Mouse (Mus musculus) stomach, postnatal 0 days (tissue): ENCODE data around the gene Afg1l. TPM values are rescaled to one million over a fixed set of nuclear protein-coding genes. Genes with fewer than 3 reads are reported as not detected.

Experiments
- ATAC-seq: fragments of 200-750 bp; cut with Nextera tagmentation; 2 replicates; pipeline ENCODE4 v1.8.0; 2017; ENCODE audit not compliant: low FRiP score, low TSS enrichment
- DNase-seq: peaks from one replicate; pipeline ENCODE4 v3.0.0-alpha.2; 2016; ENCODE audit warnings: low spot score
- H3K27ac ChIP-seq: fragments of 300-500 bp; sonication (generic); replicated peaks from 2 replicates; pipeline ENCODE4 v1.5.1; 2014; ENCODE audit warnings: mild to moderate bottlenecking, control low read depth
- H3K27me3 ChIP-seq: fragments of 300-500 bp; sonication (generic); 2 replicates; pipeline ENCODE4 v1.6.1; 2014; ENCODE audit warnings: low read length; ENCODE audit not compliant: control insufficient read depth, insufficient read depth
- H3K36me3 ChIP-seq: fragments of 300-500 bp; sonication (generic); 2 replicates; pipeline ENCODE4 v1.6.1; 2014; ENCODE audit warnings: low read length, mixed read lengths; ENCODE audit not compliant: control insufficient read depth, insufficient read depth
- H3K4me1 ChIP-seq: fragments of 300-500 bp; sonication (generic); replicated peaks from 2 replicates; pipeline ENCODE4 v1.6.1; 2014; ENCODE audit warnings: antibody characterized with exemption; ENCODE audit not compliant: control insufficient read depth, insufficient read depth
- H3K4me2 ChIP-seq: fragments of 300-500 bp; sonication (generic); replicated peaks from 2 replicates; pipeline ENCODE4 v1.6.1; 2014; ENCODE audit warnings: low read depth, mild to moderate bottlenecking, control low read depth, moderate library complexity
- H3K4me3 ChIP-seq: fragments of 300-500 bp; sonication (generic); 2 replicates; pipeline ENCODE4 v1.5.1; 2014; ENCODE audit warnings: low read depth, low read length, control low read depth
- H3K9ac ChIP-seq: fragments of 300-500 bp; sonication (generic); 2 replicates; pipeline ENCODE4 v1.6.1; 2014; ENCODE audit warnings: mild to moderate bottlenecking, low read length, control low read depth, mixed read lengths
- H3K9me3 ChIP-seq: fragments of 300-500 bp; sonication (generic); 2 replicates; pipeline ENCODE4 v1.6.1; 2016; ENCODE audit warnings: low read length; ENCODE audit not compliant: control insufficient read depth
- CTCF ChIP-seq: IDR thresholded peaks from 2 replicates; pipeline ENCODE4 v1.5.1; 2016; ENCODE audit warnings: antibody characterized with exemption, low read depth, mild to moderate bottlenecking, moderate library complexity
- EP300 ChIP-seq: optimal IDR thresholded peaks from 2 replicates; pipeline ENCODE3; 2016; ENCODE audit warnings: antibody characterized with exemption
- WGBS: fragments of 180-500 bp; shearing (Covaris S2); extraction: QIAGEN DNeasy Blood & Tissue Kit; methylation state at CpG from one replicate; pipeline ENCODE4 v1.1.7; 2014; 5-methylcytosine and 5-hydroxymethylcytosine counted together
- polyA plus RNA-seq: library from polyadenylated mRNA; unstranded; fragments of >200 nt; fragmentation: Nextera tagmentation; extraction: Ambion mirVana; gene quantifications from 2 replicates; pipeline ENCODE4 v1.2.1, GENCODE M21; 2015

Afg1l gene
- polyA plus RNA-seq: 6.3 and 6.4 TPM in 2 replicates

DNA sequence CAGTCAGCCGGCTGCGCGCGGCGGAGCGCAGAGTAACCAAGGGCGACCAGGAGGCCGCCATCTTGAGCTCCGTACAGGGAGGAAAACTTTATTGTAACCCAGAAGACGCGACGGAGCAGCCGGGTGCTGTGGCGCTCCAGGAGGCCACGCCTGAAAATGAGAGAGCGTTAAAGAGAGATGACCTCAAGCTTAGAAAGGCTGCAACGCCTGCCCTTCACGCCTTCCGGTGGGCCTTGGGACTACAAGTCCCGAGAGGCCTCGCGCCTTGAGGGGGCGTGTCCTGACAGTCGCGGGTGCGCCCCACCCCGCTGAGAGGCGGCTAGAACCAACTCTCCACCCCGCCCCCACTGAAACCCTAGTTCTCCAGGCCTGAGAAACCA is at the start of gene Afg1l:
Gene Afg1l, minus strand, starts transcription at position 225 of the 380 bp plus-strand sequence.
- H3K4me1 ChIP-seq: no peaks in the 10 kb centered on the region; the same call in 1 of the 2 replicates
- H3K4me2 ChIP-seq: peak within 1 kb of the TSS; percentile 73
- H3K36me3 ChIP-seq: no peaks in the 10 kb centered on the region
- H3K27ac ChIP-seq: peak within 1 kb of the TSS; percentile 96
- H3K9ac ChIP-seq: peak within 1 kb of the TSS; percentile 85
- peak within 1 kb of the TSS; percentile 76 for H3K4me3 ChIP-seq
- no peaks in the 10 kb centered on the region for H3K27me3 ChIP-seq
- DNase-seq (peak; percentile 97), ATAC-seq (peak; percentile 97)
- WGBS: under 1% methylated on average over 29 of the region's 29 CpGs
- TF ChIP-seq CTCF (peak; percentile 53), EP300 (no peak)
- no peaks in the 10 kb centered on the region for H3K9me3 ChIP-seq

DNA sequence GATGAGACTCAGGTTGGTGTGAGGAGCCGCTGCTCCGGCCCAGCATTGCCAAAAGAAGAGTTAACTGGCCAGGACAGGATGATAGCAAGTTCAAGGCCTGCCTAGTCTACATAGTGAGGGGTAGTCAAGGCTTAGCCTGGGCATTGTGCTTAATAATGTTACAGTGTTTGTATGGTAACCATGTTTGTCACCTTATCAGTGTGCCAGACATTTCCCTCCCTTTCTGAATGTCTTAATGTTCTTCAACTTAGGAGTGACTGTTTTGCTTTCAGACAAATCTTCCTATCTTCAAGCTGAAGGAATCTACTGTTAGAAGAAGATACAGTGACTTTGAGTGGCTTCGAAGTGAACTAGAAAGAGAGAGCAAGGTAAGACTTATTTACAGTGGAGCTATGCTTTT is 47.3 kb upstream of the Afg1l start:
- TF ChIP-seq EP300: no peak
- no peak for TF ChIP-seq CTCF
- WGBS: 92% methylated on average over 3 of the region's 3 CpGs
- no peak for DNase-seq
- Histone ChIP-seq H3K9me3 (no peaks in the 10 kb centered on the region), H3K9ac (no peak overlapping the region), H3K36me3 (peaks cover 10% of the 10 kb centered on the region), H3K4me1 (no peaks in the 10 kb centered on the region), H3K27ac (no peak overlapping the region), H3K27me3 (no peaks in the 10 kb centered on the region), H3K4me3 (no peak overlapping the region), H3K4me2 (no peak overlapping the region)
- no peak for ATAC-seq

DNA sequence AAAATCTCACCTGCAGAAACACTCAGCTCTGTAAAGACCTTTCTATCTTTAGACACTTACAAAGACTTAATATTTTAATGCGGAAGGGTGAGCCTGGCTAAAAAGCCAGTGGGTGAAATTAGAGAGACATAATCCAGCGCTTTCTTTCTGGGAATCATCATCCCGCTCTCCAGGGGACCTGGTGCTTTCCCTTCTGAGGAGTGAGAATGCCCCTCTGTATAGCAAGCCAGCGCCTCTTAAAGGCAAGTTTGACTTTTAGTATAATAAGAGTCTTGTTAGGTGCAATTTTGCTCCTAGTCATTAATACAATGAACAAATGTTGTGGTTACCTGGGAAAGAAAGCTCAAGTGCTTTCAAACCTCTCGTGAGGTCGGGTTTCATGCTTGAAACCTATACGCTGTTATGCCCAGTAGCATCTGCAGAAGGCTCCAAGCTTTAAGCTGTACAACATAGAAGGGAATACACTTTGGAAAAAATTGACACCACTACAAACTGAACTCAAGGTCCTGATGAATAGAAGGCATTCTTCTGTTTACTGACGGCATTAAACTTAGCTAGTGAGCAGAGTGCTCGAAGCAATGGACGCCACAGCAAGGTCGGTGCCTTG is 45.3 kb upstream of the Afg1l start:
- Histone ChIP-seq H3K9me3 (no peaks in the 10 kb centered on the region), H3K4me3 (no peak overlapping the region), H3K36me3 (peaks cover 5% of the 10 kb centered on the region; the same call in 1 of the 2 replicates), H3K27ac (peak overlapping the region; percentile 45; the same call in 1 of the 2 replicates), H3K27me3 (no peaks in the 10 kb centered on the region), H3K4me1 (no peaks in the 10 kb centered on the region), H3K9ac (0 out of 2 replicates have a peak overlapping the region, but pooled peaks have one; percentile 14), H3K4me2 (no peak overlapping the region)
- no peak for DNase-seq
- no peak for TF ChIP-seq EP300
- no peak for TF ChIP-seq CTCF
- WGBS: 57% methylated on average over 11 of the region's 11 CpGs
- no peak for ATAC-seq

DNA sequence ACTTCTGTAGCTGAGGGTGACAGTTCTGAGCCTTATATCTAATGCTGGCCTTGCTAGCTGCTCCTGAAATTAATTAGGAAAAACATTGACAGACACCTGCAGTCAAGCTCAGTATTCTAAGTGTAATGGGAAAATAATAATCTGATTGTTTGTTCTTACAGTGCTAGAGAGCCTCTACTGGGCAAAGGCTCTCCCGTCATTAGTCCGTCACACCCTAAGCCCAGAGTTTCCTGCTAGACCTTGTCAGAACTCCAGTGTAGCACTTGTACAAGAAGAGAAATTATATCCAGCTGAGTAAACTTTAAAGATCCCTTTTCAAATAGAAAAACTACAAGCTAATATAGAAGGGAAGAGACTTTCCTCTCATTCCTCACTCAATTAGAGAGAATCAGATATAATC is 44.5 kb upstream of the Afg1l start:
- 13% methylated on average over 2 of the region's 2 CpGs for WGBS
- ATAC-seq (peak; percentile 88), DNase-seq (peak; percentile 48)
- TF ChIP-seq EP300 (no peak), CTCF (peak; percentile 37)
- no peak overlapping the region for H3K4me2 ChIP-seq
- H3K36me3 ChIP-seq: 0 out of 2 replicates have a peak, but pooled peaks cover 2% of the 10 kb centered on the region
- no peaks in the 10 kb centered on the region for H3K9me3 ChIP-seq
- H3K27me3 ChIP-seq: no peaks in the 10 kb centered on the region
- no peak overlapping the region for H3K9ac ChIP-seq
- H3K4me1 ChIP-seq: no peaks in the 10 kb centered on the region
- H3K4me3 ChIP-seq: no peak overlapping the region
- H3K27ac ChIP-seq: peak overlapping the region; percentile 25; the same call in 1 of the 2 replicates

DNA sequence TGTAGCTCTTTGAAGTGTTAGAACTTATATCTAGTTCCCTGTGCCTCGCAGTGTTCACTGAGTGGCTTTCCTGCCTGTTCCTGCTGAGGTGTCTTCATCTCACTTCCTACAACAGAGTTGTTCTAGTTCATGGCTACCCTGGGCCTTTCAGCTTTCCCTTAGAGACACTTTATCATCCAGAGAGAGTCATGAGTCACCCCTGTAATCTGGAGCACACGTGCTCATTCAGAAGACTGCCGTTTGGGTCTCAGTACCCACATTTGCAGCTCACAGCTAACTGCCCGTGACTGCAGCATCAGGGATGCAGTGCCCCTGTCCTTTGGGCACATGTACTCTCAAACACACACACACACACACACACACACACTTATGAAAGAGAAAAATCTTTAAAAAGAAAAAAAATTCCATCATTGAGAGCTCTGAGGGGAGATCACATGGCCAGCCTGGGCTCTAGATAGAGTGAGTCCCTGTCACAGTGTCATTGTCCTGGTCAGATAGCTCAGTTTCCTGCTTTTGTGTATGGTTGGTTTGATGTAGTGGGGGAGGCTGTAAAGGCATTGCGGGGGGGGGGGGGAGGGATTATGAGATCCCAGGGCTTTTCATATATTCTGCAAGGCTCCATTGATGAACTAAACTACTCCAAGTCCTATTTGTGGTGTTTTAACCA is 43.1 kb upstream of the Afg1l start:
- 43% methylated on average over 5 of the region's 5 CpGs for WGBS
- DNase-seq (no peak), ATAC-seq (peak; percentile 62)
- no peaks in the 10 kb centered on the region for H3K36me3 ChIP-seq
- no peak for TF ChIP-seq CTCF
- TF ChIP-seq EP300: no peak
- no peak overlapping the region for H3K27ac ChIP-seq
- H3K4me1 ChIP-seq: no peaks in the 10 kb centered on the region
- no peak overlapping the region for H3K4me2 ChIP-seq
- no peaks in the 10 kb centered on the region for H3K27me3 ChIP-seq
- H3K4me3 ChIP-seq: no peak overlapping the region
- H3K9ac ChIP-seq: no peak overlapping the region
- no peaks in the 10 kb centered on the region for H3K9me3 ChIP-seq

DNA sequence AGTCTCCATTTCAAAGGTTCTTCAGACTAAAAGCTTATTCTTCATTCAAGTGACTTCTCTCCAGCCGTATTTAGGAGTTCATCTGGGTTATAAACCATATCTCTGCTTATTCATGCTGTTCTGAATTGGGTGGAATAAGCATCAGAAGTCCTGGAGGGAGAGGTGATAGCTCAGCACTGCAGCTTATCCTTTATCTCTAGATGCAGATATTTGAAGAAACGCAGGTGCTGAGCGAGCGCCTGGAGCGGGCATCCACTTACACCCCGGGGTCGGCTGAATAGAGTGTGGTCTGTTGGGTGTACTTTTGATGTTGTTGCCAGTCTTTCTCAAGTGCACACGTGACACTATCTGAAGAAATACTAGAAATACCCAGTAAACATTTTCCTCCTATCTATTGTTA is 40.0 kb upstream of the Afg1l start:
- Histone ChIP-seq H3K4me1 (no peaks in the 10 kb centered on the region), H3K4me2 (no peak overlapping the region), H3K36me3 (no peaks in the 10 kb centered on the region), H3K27ac (no peak overlapping the region), H3K27me3 (no peaks in the 10 kb centered on the region), H3K9me3 (no peaks in the 10 kb centered on the region), H3K9ac (no peak overlapping the region), H3K4me3 (no peak overlapping the region)
- no peak for TF ChIP-seq CTCF
- TF ChIP-seq EP300: no peak
- no peak for DNase-seq
- 89% methylated on average over 8 of the region's 8 CpGs for WGBS
- ATAC-seq: no peak
